Mouse (Mus musculus) neutrophil, adult 5-6 weeks (primary cell): ENCODE measurements around the gene Mau2. TPM values are rescaled to one million over a fixed set of nuclear protein-coding genes. Genes with fewer than 3 reads are reported as not detected.
A peak's percentile ranks its signal among the peaks of the same experiment; 100 is the strongest.
"Not testable (repeated sequence)": the region's sequence is repeated elsewhere in the genome, so short reads cannot be mapped to it uniquely, and the experiment has no call there.

ENCODE experiments used
- ATAC-seq: fragments of 151-379, 151-347 bp; 2 replicates; pipeline ENCODE4 v1.8.0; 2017; ENCODE audit warnings: mild to moderate bottlenecking, moderate TSS enrichment; ENCODE audit not compliant: insufficient number of reproducible peaks, poor library complexity, low FRiP score, severe bottlenecking; ENCODE audit errors: extremely low read depth
- total RNA-seq: library from RNA; stranded (forward); fragments of 200-1000 nt; gene quantifications from 2 replicates; pipeline ENCODE4 v1.2.3, GENCODE M21; 2017

Mau2 gene
- total RNA-seq, result 104 and 111 TPM in 2 replicates

- ATAC-seq, result peak; percentile 92
Observed at GRCm38 (mm10) chr8:70042583-70043455, at the start of gene Mau2, which contains the start of gene Sugp1. Gene Mau2 (minus strand): TSS chr8:70042734. Gene Sugp1 (plus strand): TSS chr8:70042813.

- ATAC-seq, result no peak
Observed at GRCm38 (mm10) chr8:70089296-70089960, 46.9 kb upstream of the Mau2 start.

GRCm38 (mm10) chr8:70087836-70088650, 45.5 kb upstream of the Mau2 start:
- ATAC-seq, result no peak; the same call in 1 of the 2 replicates

GRCm38 (mm10) chr8:70087237-70087636, 44.7 kb upstream of the Mau2 start:
- ATAC-seq, result no peak

- no peak for ATAC-seq
Observed at GRCm38 (mm10) chr8:70086151-70086550, 43.6 kb upstream of the Mau2 start.

- no peak for ATAC-seq
Observed at GRCm38 (mm10) chr8:70084191-70085065, 41.9 kb upstream of the Mau2 start.

GRCm38 (mm10) chr8:70083285-70083684, 40.8 kb upstream of the Mau2 start, which contains the start of gene Hapln4:
Gene Hapln4 (plus strand): TSS chr8:70083457.
- no peak for ATAC-seq

GRCm38 (mm10) chr8:70081976-70082375, 39.4 kb upstream of the Mau2 start:
- no peak for ATAC-seq

GRCm38 (mm10) chr8:70073682-70074081, 31.1 kb upstream of the Mau2 start:
- ATAC-seq, result no peak

GRCm38 (mm10) chr8:70073120-70073519, 30.6 kb upstream of the Mau2 start:
- ATAC-seq, result no peak

- ATAC-seq, result no peak
Observed at GRCm38 (mm10) chr8:70072441-70073069, 30.0 kb upstream of the Mau2 start, which contains the start of gene Tm6sf2. Gene Tm6sf2 (plus strand): TSS chr8:70072924.

- no peak for ATAC-seq
Observed at GRCm38 (mm10) chr8:70071836-70072440, 29.4 kb upstream of the Mau2 start.

GRCm38 (mm10) chr8:70057721-70058120, 15.2 kb upstream of the Mau2 start:
- no peak for ATAC-seq

GRCm38 (mm10) chr8:70050434-70050833, 7.9 kb upstream of the Mau2 start:
- not testable (repeated sequence) for ATAC-seq

- no peak for ATAC-seq
Observed at GRCm38 (mm10) chr8:70049662-70050061, 7.1 kb upstream of the Mau2 start.

GRCm38 (mm10) chr8:70043996-70044395, 1.5 kb upstream of the Mau2 start:
- ATAC-seq, result no peak

- ATAC-seq, result no peak
Observed at GRCm38 (mm10) chr8:70041885-70042546, 518 bp downstream of the Mau2 start.
